Mouse (Mus musculus) kidney, embryonic 15.5 days (tissue): ENCODE results near the gene Ddx56. TPM values are rescaled to one million over a fixed set of nuclear protein-coding genes. Genes with fewer than 3 reads are reported as not detected.

ENCODE experiments used
- ATAC-seq: fragments of 200-750 bp; cut with Nextera tagmentation; replicated peaks from 2 replicates; pipeline ENCODE4 v1.8.0; 2017; ENCODE audit warnings: moderate TSS enrichment; ENCODE audit not compliant: low FRiP score
- H3K27ac ChIP-seq: fragments of 300-500 bp; sonication (generic); 2 replicates; pipeline ENCODE4 v1.5.1; 2015; ENCODE audit warnings: mild to moderate bottlenecking, inconsistent platforms
- H3K27me3 ChIP-seq: fragments of 300-500 bp; sonication (generic); 2 replicates; pipeline ENCODE4 v1.6.1; 2015; ENCODE audit warnings: inconsistent platforms
- H3K36me3 ChIP-seq: fragments of 300-500 bp; sonication (generic); 2 replicates; pipeline ENCODE4 v1.6.1; 2015; ENCODE audit warnings: inconsistent platforms
- H3K4me1 ChIP-seq: fragments of 300-500 bp; sonication (generic); 2 replicates; pipeline ENCODE4 v1.6.1; 2015; ENCODE audit warnings: inconsistent platforms
- H3K4me2 ChIP-seq: fragments of 300-500 bp; sonication (generic); 2 replicates; pipeline ENCODE4 v1.6.1; 2015; ENCODE audit warnings: moderate library complexity, mild to moderate bottlenecking, inconsistent platforms
- H3K4me3 ChIP-seq: fragments of 300-500 bp; sonication (generic); replicated peaks from 2 replicates; pipeline ENCODE4 v1.5.1; 2015; ENCODE audit warnings: mild to moderate bottlenecking, inconsistent platforms
- H3K9ac ChIP-seq: fragments of 300-500 bp; sonication (generic); 2 replicates; pipeline ENCODE4 v1.6.1; 2015; ENCODE audit warnings: mild to moderate bottlenecking, inconsistent platforms
- H3K9me3 ChIP-seq: fragments of 300-500 bp; sonication (generic); replicated peaks from 2 replicates; pipeline ENCODE4 v1.6.1; 2016; ENCODE audit warnings: inconsistent platforms
- WGBS: fragments of 180-500 bp; shearing (Covaris S2); methylation state at CpG from one replicate; pipeline ENCODE4 v1.1.7; 2015; ENCODE audit warnings: mixed read lengths; 5-methylcytosine and 5-hydroxymethylcytosine counted together
- polyA plus RNA-seq: library from polyadenylated mRNA; unstranded; fragments of >200 nt; fragmentation: Nextera tagmentation; extraction: Ambion mirVana; gene quantifications from 2 replicates; pipeline ENCODE4 v1.2.1, GENCODE M21; 2015

Gene Ddx56
- polyA plus RNA-seq, 1 experiment from 2014 or later = 101 TPM

DNA sequence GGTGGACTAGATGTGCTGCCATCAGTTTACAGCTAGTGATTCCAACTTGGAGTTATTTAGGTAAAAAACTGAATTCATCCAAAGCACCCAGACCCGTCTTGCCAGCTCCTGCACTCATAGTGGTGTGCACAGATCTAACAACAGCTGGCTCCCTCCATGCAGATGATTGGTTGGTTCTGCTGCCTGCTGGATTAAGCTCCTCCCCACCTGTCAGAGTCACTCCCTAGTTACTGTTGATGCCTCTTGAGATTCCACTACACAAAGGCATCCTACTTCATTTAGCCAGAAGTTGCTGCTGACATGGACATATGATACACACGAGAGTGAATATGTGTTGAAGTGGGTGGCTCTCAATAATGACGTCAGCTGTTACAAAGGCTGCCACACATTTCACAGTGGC, 50.7 kb downstream of the Ddx56 start:
- no peaks in the 10 kb centered on the region for H3K36me3 ChIP-seq
- no peaks in the 10 kb centered on the region for H3K9me3 ChIP-seq
- H3K27me3 ChIP-seq = no peaks in the 10 kb centered on the region
- 54% methylated on average over 3 of the region's 3 CpGs for WGBS
- H3K4me3 ChIP-seq = no peak overlapping the region
- H3K4me1 ChIP-seq = no peaks in the 10 kb centered on the region
- no peak overlapping the region for H3K27ac ChIP-seq
- ATAC-seq = no peak
- H3K4me2 ChIP-seq = no peak overlapping the region
- H3K9ac ChIP-seq = no peak overlapping the region

Other genes with a start within 250 kb of the Ddx56 start
- gene Camk2b, start 201.4 kb downstream of the Ddx56 start, polyA plus RNA-seq = 4.3 and 4.5 TPM in 2 replicates
- gene A730071L15Rik, start 67.7 kb downstream of the Ddx56 start, polyA plus RNA-seq = 0.40 and 0.59 TPM in 2 replicates
- gene Nudcd3, start 67.4 kb downstream of the Ddx56 start, polyA plus RNA-seq = 36.8 and 37.7 TPM in 2 replicates
- 0.06 TPM in 1 of 2 replicates, not detected in the other for gene Npc1l1, start 37.6 kb downstream of the Ddx56 start, polyA plus RNA-seq
- gene Tmed4, start 7.1 kb upstream of the Ddx56 start, polyA plus RNA-seq = 130 and 133 TPM in 2 replicates
- gene Ogdh, start 23.9 kb upstream of the Ddx56 start, polyA plus RNA-seq = 116 and 131 TPM in 2 replicates
- 11.4 and 12.4 TPM in 2 replicates for gene Zmiz2, start 121.3 kb upstream of the Ddx56 start, polyA plus RNA-seq
- 5,533 and 6,211 TPM in 2 replicates for gene Ppia, start 147.7 kb upstream of the Ddx56 start, polyA plus RNA-seq
- 552 and 602 TPM in 2 replicates for gene H2afv, start 176.7 kb upstream of the Ddx56 start, polyA plus RNA-seq
- 29.2 and 29.6 TPM in 2 replicates for gene Purb, start 208.1 kb upstream of the Ddx56 start, polyA plus RNA-seq